Mouse (Mus musculus) spleen, adult 10 weeks (tissue): ENCODE results near the gene Add2. TPM values are rescaled to one million over a fixed set of nuclear protein-coding genes. Genes with fewer than 3 reads are reported as not detected.

Experiments
- polyA plus RNA-seq: library from polyadenylated mRNA; stranded (reverse); fragments of 350-450 nt; fragmentation: Illumina TruSeq; extraction: RNeasy Lipid Tissue Mini Kit (QIAGEN cat#74804); gene quantifications from one replicate; pipeline ENCODE4 v1.2.3, GENCODE M21; 2015; ENCODE audit warnings: low replicate concordance; ENCODE audit not compliant: insufficient read depth

Gene Add2
- 3.9 TPM for polyA plus RNA-seq

GRCm38 (mm10) chr6:86028601-86029322, at the start of gene Add2:
Gene Add2, plus strand, starts transcription at chr6:86028681.

GRCm38 (mm10) chr6:86015871-86016270, 12.6 kb upstream of the Add2 start, which contains the start of gene Figla:
Gene Figla, plus strand, starts transcription at chr6:86016171.

Other genes with a start within 250 kb of the Add2 start
- not detected for gene Nat8f6, start 207.7 kb upstream of the Add2 start, polyA plus RNA-seq
- 0.26 TPM for gene Nat8f5, start 207.7 kb upstream of the Add2 start, polyA plus RNA-seq
- gene Nat8, start 196.6 kb upstream of the Add2 start, polyA plus RNA-seq: 0.22 TPM
- gene Nat8f2, start 159.5 kb upstream of the Add2 start, polyA plus RNA-seq: not detected
- gene Nat8f4, start 123.8 kb upstream of the Add2 start, polyA plus RNA-seq: 7.3 TPM
- gene Tprkb, start 116.8 kb upstream of the Add2 start, polyA plus RNA-seq: 43.4 TPM
- 5.9 TPM for gene Nat8f1, start 113.0 kb upstream of the Add2 start, polyA plus RNA-seq
- 239 TPM for gene Dusp11, start 67.0 kb upstream of the Add2 start, polyA plus RNA-seq
- gene Figla, start 12.5 kb upstream of the Add2 start, polyA plus RNA-seq: not detected
- gene Tgfa, start 166.5 kb downstream of the Add2 start, polyA plus RNA-seq: 0.61 TPM